Mouse (Mus musculus) kidney, postnatal 25 days (tissue): ENCODE data around the gene Cops3.

Experiments used
- DNase-seq, 2 experiments: peaks; one replicate each; pipeline ENCODE4 v3.0.0; 2021; ENCODE audit warnings: mixed read lengths in 2 of 2

Cops3 gene

DNA sequence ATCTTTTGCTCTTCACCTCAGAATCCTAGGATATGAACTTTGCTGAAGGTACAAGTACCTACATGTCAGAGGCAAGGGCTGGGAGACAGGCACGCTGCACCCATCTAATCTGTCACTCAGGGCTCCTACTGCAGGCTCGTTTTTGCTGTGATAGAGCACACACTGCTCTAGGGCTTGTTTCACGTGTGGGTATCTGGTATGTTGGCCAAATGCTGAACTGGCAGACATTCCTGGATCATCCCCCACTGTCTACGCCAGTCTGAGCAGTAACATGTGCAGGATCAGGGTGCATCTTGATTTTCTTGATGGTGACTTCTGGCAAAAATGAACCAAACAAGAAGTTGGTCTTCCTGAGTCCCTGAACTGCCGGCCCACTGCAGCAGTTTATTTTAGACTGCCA, 62.4 kb downstream of the Cops3 start:
- no peak for DNase-seq

DNA sequence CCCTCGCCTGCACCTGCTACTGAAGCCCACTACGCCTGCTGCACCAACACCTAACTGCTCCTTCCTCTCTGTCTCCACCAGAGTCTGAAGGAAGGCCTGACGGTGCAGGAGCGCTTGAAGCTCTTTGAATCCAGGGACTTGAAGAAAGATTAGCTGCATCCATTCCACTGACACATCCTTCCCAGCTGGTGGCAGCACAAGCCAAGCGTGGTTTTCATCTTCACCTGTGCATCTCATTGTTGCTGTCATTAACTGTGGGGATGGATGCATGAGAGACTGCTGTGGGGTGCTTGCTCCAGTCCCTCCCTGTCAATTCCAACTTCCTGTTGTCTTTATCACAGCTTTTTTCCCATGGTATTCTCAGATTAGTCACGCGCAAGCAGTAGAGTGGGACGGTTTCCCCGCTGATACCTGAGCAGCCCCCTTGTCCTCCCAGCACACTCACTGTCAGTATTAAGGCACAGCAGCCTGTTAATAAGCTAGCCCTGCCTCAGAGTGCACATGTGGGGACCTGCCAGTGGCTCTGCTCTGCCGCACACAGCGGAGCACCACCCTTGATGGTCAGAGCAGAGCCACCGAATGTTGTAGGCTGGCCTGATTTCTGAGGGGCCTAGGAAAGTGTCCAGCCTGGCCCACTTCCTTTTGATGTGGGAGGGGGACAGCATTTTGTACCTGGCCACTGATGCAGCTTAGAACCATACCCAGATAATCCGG, 64.0 kb downstream of the Cops3 start:
- DNase-seq = no peak

DNA sequence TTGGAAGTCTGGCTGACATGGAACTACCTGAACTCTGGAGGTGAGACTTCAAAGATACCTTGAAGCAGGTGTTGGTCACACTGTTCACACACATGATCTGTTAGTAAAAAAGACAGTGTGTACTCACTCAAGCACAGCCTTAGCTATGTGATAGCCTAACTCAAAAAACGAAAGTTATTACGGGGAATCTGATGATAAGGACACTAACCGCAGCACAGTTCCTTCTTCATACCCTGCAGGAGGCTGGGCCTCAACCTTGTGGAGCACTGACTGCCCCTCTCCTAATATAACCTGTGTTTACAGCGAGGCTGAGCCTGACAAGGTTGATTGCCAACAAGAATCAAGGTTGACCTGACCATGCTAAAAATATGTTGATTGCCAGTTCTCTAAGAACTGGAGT, 65.1 kb downstream of the Cops3 start:
- DNase-seq = no peak

DNA sequence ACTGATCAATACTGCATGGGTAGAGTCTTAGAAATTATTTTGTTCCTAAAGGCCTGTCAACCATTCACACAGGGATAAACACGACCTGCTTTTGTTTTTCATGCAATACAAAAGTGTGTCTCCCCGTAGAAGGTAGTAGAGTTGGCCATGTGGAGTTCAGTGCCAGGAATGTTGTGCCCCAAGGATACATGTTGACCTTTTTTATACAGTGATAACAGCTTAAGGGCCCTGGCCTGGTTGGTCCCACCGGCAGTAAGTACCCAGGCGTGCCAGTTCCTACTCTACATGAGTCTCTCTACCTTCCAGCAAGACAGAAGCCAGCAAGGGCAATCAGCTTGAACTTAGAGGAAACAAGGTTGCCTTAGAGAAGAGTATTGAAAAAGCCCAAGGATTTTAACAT, 66.7 kb downstream of the Cops3 start:
- no peak for DNase-seq

DNA sequence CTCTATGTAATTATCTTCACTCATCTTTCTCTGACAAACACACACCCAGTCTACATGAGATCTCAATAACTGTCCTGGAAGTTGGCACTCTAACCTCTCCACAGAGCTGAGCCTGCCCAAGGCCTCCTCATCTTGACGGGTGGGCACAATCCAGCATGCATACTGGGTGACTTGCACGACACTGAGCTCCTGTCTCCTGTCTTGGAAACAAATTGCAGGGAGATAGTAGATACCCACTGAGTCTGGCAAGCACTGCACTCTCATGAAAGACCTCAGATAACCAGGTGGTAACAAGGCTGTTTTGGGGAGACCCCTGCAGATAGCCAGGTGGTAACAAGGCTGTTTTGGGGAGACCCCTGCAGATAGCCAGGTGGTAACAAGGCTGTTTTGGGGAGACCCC, 67.3 kb downstream of the Cops3 start:
- no peak for DNase-seq

DNA sequence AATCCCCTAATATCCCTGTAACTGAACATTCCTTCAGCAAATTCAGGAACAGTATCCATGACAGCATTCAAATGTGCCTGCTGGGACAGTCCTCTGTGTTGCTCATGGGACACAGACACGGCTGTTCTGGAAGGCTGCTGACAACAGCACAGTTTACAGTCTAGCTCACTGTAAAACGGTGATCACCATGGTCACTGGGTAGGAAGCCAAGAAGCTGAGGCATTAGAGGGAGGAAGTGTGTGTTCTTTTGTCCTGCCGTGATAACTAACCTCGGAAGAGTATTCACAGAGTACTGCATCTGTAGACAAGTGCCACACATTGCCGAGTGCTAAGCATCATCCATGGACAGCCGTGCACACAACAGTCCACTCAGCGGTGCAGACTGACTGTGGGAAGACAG, 68.9 kb downstream of the Cops3 start:
- DNase-seq = no peak

DNA sequence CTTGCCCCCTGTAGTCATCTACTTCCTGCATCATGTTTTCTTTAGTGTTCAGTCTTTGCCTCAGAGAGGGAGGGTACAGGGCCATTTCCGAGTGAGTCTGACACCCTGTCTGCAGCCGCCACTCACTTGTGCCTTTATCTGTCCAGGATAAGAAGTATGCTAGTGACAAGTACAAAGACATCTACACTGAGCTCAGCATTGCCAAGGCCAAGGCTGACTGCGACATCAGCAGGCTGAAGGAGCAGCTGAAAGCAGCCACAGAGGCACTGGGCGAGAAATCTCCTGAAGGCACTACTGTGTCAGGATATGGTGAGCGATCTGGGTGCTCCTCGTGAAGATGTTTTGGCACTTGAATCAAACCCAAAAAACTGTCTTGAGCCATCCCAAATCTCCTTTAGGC, 69.9 kb downstream of the Cops3 start:
- no peak for DNase-seq

DNA sequence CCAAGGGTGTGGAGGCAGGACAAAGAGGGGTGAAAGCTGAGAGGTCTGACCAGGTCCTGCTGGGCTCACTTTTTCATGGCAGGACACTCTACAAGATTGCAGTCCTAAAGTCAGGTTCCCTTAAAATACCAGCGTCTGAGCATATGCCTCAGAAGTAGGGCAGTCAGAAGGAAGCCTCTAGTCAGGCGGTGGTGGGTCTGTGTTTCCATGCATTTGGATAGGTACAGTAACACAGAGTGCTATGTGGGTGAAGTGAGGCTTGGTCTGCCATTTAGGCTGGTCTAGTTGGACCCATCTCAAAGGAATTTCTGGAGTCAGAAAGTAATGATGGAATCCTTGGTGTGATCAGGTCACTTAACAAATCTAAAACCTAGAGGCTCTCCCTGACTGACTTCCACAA, 70.3 kb downstream of the Cops3 start:
- DNase-seq = no peak
